Mouse (Mus musculus) left cerebral cortex, adult 2 months (tissue): ENCODE data around the gene Tmem163. TPM values are rescaled to one million over a fixed set of nuclear protein-coding genes. Genes with fewer than 3 reads are reported as not detected.

Experiments used
- DNase-seq, 2 experiments: peaks; one replicate each; pipeline ENCODE4 v3.0.0; 2021 to 2022; ENCODE audit warnings: low spot score in 2 of 2, mixed read lengths in 1 of 2; ENCODE audit errors: extremely low spot score in 1 of 2
- H3K27ac ChIP-seq: fragments of 200-600 bp; 2 replicates; pipeline ENCODE4 v1.8.1; 2022
- H3K4me3 ChIP-seq: fragments of 200-600 bp; 2 replicates; pipeline ENCODE4 v1.8.1; 2022
- CTCF ChIP-seq: fragments of 200-600 bp; IDR thresholded peaks from 2 replicates; pipeline ENCODE4 v1.8.1; 2022; ENCODE audit warnings: antibody characterized with exemption, mild to moderate bottlenecking, moderate library complexity
- intact Hi-C: fragments of 180-260 bp; cut with DNase I; formaldehyde crosslinking; loops from one replicate; pipeline ENCODE4 v1.15.1; 2025
- total RNA-seq, 2 experiments: library from RNA; stranded (reverse); gene quantifications; 2 replicates each; pipeline ENCODE4 v1.2.3; 2021

Gene Tmem163
- total RNA-seq, 2 experiments from 2014 or later, result 18.0 to 20.0 TPM

GRCm38 (mm10) chr1:127587071-127587470 is 92.3 kb downstream of the Tmem163 start:
- Histone ChIP-seq H3K4me3 (no peak overlapping the region), H3K27ac (no peak overlapping the region)
- no peak for TF ChIP-seq CTCF
- intact Hi-C loops, result no loop called here
- no peak for DNase-seq

GRCm38 (mm10) chr1:127586156-127586555 is 93.2 kb downstream of the Tmem163 start:
- intact Hi-C loops, result no loop called here
- Histone ChIP-seq H3K4me3 (no peak overlapping the region), H3K27ac (no peak overlapping the region)
- no peak for DNase-seq
- TF ChIP-seq CTCF, result no peak

- H3K4me3 ChIP-seq, result no peak overlapping the region
- intact Hi-C loops, result no loop called here
- no peak for DNase-seq
- H3K27ac ChIP-seq, result no peak overlapping the region
- no peak for TF ChIP-seq CTCF
Measured at GRCm38 (mm10) chr1:127577981-127578380, 101.4 kb downstream of the Tmem163 start.

- TF ChIP-seq CTCF, result no peak
- no peak for DNase-seq
- Histone ChIP-seq H3K27ac (no peak overlapping the region), H3K4me3 (no peak overlapping the region)
- intact Hi-C loops, result no loop called here
Measured at GRCm38 (mm10) chr1:127577083-127577482, 102.3 kb downstream of the Tmem163 start.

- Histone ChIP-seq H3K4me3 (no peak overlapping the region), H3K27ac (no peak overlapping the region)
- TF ChIP-seq CTCF, result no peak
- DNase-seq, result no peak
- intact Hi-C loops, result no loop called here
Measured at GRCm38 (mm10) chr1:127576563-127576962, 102.8 kb downstream of the Tmem163 start.

GRCm38 (mm10) chr1:127576143-127576542 is 103.2 kb downstream of the Tmem163 start:
- Histone ChIP-seq H3K27ac (no peak overlapping the region), H3K4me3 (no peak overlapping the region)
- intact Hi-C loops, result no loop called here
- DNase-seq, result no peak
- TF ChIP-seq CTCF, result no peak

GRCm38 (mm10) chr1:127575692-127576091 is 103.7 kb downstream of the Tmem163 start:
- no peak for TF ChIP-seq CTCF
- no peak for DNase-seq
- H3K27ac ChIP-seq, result no peak overlapping the region
- H3K4me3 ChIP-seq, result no peak overlapping the region
- intact Hi-C loops, result no loop called here

GRCm38 (mm10) chr1:127573186-127573585 is 106.2 kb downstream of the Tmem163 start:
- H3K4me3 ChIP-seq, result no peak overlapping the region
- DNase-seq, result no peak
- no peak overlapping the region for H3K27ac ChIP-seq
- intact Hi-C loops, result no loop called here
- no peak for TF ChIP-seq CTCF

GRCm38 (mm10) chr1:127568641-127569040 is 110.7 kb downstream of the Tmem163 start:
- no peak for DNase-seq
- Histone ChIP-seq H3K4me3 (no peak overlapping the region), H3K27ac (no peak overlapping the region)
- TF ChIP-seq CTCF, result no peak
- intact Hi-C loops, result loop anchor here (5.0 kb wide), 1 partner anchor 36 kb away; no protein-coding TSS in a partner anchor

- H3K27ac ChIP-seq, result no peak overlapping the region
- intact Hi-C loops, result no loop called here
- no peak for DNase-seq
- no peak overlapping the region for H3K4me3 ChIP-seq
- TF ChIP-seq CTCF, result no peak
Measured at GRCm38 (mm10) chr1:127556486-127556845, 122.9 kb downstream of the Tmem163 start.

- intact Hi-C loops, result no loop called here
- no peak for TF ChIP-seq CTCF
- Histone ChIP-seq H3K4me3 (no peak overlapping the region), H3K27ac (no peak overlapping the region)
- DNase-seq, result no peak
Measured at GRCm38 (mm10) chr1:127555822-127556485, 123.4 kb downstream of the Tmem163 start.

GRCm38 (mm10) chr1:127548078-127548477 is 131.3 kb downstream of the Tmem163 start:
- no peak for DNase-seq
- Histone ChIP-seq H3K4me3 (no peak overlapping the region), H3K27ac (no peak overlapping the region)
- intact Hi-C loops, result no loop called here
- no peak for TF ChIP-seq CTCF

- Histone ChIP-seq H3K4me3 (no peak overlapping the region), H3K27ac (no peak overlapping the region)
- TF ChIP-seq CTCF, result no peak
- intact Hi-C loops, result no loop called here
- no peak for DNase-seq
Measured at GRCm38 (mm10) chr1:127542756-127543155, 136.6 kb downstream of the Tmem163 start.
